Mouse (Mus musculus) lung, adult 2 months (tissue): ENCODE data around the gene Asb18.

Experiments
- CTCF ChIP-seq: fragments of 200-500 bp; IDR thresholded peaks from 2 replicates; pipeline ENCODE4 v1.5.1; 2011; ENCODE audit warnings: mild to moderate bottlenecking, low read length, control low read depth; ENCODE audit not compliant: insufficient read depth
- POLR2A ChIP-seq: fragments of 200-500 bp; IDR thresholded peaks from 2 replicates; pipeline ENCODE4 v1.6.1; 2011; ENCODE audit warnings: low read depth, mild to moderate bottlenecking, control low read depth, low read length, borderline replicate concordance; ENCODE audit errors: extremely low read depth

GRCm38 (mm10) chr1:89939981-89940726 lies 74.3 kb downstream of the Asb18 start:
- TF ChIP-seq POLR2A (no peak), CTCF (peak; percentile 41)
